Mouse (Mus musculus): ENCODE data around the gene Hamp.

GRCm38 (mm10) chr7:30920217-30920616 lies 23.6 kb downstream of the Hamp start:
- TF ChIP-seq CTCF (IDR thresholded peaks at IDR 0.05), result no peak
- no peak for TF ChIP-seq EP300 (IDR thresholded peaks at IDR 0.05)
